Mouse (Mus musculus) testis, adult 2 months (tissue): ENCODE data around the gene Csk. TPM values are rescaled to one million over a fixed set of nuclear protein-coding genes. Genes with fewer than 3 reads are reported as not detected.

Experiments used
- H3K27ac ChIP-seq: fragments of 200-500 bp; 2 replicates; pipeline ENCODE4 v1.5.1; 2012; ENCODE audit warnings: low read depth, low read length; ENCODE audit not compliant: control insufficient read depth, insufficient read depth
- H3K27me3 ChIP-seq: fragments of 200-500 bp; 2 replicates; pipeline ENCODE4 v1.6.1; 2012; ENCODE audit warnings: mild to moderate bottlenecking, low read length, moderate library complexity; ENCODE audit not compliant: control insufficient read depth, insufficient read depth
- H3K36me3 ChIP-seq: fragments of 200-500 bp; 2 replicates; pipeline ENCODE4 v1.6.1; 2012; ENCODE audit warnings: mild to moderate bottlenecking, low read length; ENCODE audit not compliant: control insufficient read depth, insufficient read depth
- H3K4me1 ChIP-seq: fragments of 200-500 bp; 2 replicates; pipeline ENCODE4 v1.6.1; 2012; ENCODE audit warnings: low read length; ENCODE audit not compliant: control insufficient read depth, insufficient read depth
- H3K4me3 ChIP-seq: fragments of 200-500 bp; 2 replicates; pipeline ENCODE4 v1.5.1; 2012; ENCODE audit warnings: low read depth, mild to moderate bottlenecking, low read length, moderate library complexity, mixed read lengths; ENCODE audit not compliant: control insufficient read depth
- CTCF ChIP-seq: fragments of 200-500 bp; IDR thresholded peaks from 2 replicates; pipeline ENCODE4 v1.5.1; 2012; ENCODE audit warnings: low read depth, mild to moderate bottlenecking, inconsistent platforms, low read length, moderate library complexity; ENCODE audit not compliant: control insufficient read depth, insufficient read depth, insufficient replicate concordance
- POLR2A ChIP-seq: fragments of 200-500 bp; IDR thresholded peaks from 2 replicates; pipeline ENCODE4 v1.6.1; 2012; ENCODE audit warnings: low read depth, mild to moderate bottlenecking, inconsistent platforms, low read length, moderate library complexity; ENCODE audit not compliant: control insufficient read depth
- polyA plus RNA-seq: library from polyadenylated mRNA; depleted of rRNA; stranded (reverse); fragments of >200 nt; gene quantifications from 2 replicates; pipeline ENCODE4 v1.2.3, GENCODE M21; 2012

Csk gene
- polyA plus RNA-seq, 1 experiment: 13.4 TPM

DNA sequence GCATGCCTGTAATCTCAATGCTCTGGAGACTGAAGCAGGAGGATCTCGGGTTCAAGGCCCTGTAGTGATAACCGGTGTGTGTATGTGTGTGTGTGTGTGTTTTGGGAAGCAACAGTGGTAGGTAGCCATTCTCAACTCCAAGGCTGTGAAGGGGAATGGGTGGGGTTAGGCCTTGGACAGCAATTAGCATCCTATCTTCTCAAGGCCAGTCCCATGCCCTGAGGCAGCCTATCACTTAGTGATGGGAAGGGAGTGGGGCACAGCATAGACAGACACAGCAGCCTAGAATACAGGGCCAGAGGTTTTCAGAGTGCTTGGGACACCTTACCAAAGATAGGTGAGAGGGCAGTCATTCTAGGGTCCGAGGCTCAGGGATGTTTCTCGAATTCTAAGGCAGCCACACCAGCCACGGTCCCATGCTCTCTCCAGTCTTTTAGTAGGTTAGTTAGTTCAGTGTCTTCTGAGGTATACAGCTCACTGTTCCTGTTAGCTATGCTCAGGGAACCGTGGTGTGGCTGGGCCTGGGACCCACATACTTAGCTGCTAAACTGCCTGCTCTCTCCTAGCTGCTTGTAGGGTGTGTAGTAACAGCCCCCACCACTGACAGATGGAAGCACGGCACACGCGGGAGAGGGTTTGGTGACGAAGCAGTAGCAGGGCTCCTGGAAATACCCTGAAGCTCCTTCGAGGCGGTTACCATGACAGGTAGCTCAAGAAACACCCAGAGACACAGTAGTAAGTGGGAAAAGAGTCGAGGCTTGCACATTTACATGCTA is 11.5 kb downstream of the Csk start:
- H3K27ac ChIP-seq: no peak overlapping the region
- no peak for TF ChIP-seq POLR2A
- H3K36me3 ChIP-seq: no peaks in the 10 kb centered on the region
- H3K4me3 ChIP-seq: no peak overlapping the region
- peaks cover 14% of the 10 kb centered on the region for H3K4me1 ChIP-seq
- H3K27me3 ChIP-seq: no peaks in the 10 kb centered on the region

DNA sequence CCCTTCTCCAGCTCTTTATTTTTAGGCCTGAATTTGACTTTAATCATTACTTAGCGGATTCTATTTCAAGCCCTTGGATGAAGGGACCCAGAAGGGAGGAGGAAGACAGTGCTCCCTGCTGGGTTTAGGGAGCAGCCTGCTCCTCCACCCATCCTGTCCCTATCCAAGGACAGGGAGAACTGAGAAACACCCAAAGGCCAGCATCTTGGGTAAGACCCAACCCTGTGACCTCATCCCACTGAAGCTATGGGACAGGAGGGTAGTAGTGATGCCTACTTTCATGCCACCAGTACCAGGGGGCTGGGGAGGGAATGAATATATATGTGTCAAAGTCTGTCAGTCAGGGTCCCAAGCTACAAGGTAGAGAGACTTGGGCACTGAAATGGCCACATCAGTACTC is 12.4 kb downstream of the Csk start:
- H3K27ac ChIP-seq: no peak overlapping the region
- H3K4me1 ChIP-seq: peaks cover 14% of the 10 kb centered on the region
- H3K4me3 ChIP-seq: no peak overlapping the region
- no peaks in the 10 kb centered on the region for H3K36me3 ChIP-seq
- no peak for TF ChIP-seq CTCF
- no peak for TF ChIP-seq POLR2A
- H3K27me3 ChIP-seq: no peaks in the 10 kb centered on the region

DNA sequence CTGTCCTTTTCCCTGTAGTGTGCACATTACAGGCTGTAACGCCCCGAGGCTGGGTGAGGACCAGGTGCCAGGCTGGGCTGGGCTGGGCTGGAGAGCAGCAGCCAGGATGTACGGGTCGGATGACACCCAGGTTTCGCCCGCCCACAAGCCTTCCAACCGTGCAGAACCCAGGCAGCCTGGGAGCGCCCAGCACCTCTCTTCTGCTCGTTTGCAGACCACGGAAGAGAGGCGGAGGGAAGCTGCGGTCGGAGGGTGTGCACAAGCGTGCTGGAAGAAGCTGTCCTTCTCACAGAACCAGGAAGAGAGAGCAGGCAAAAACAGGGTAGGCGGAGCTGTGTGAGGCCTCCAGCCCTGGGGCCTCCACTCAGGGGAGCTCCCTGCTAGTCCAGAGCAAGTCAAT is 13.0 kb downstream of the Csk start:
- Histone ChIP-seq H3K27me3 (no peaks in the 10 kb centered on the region), H3K4me1 (peaks cover 14% of the 10 kb centered on the region), H3K27ac (0 out of 2 replicates have a peak overlapping the region, but pooled peaks have one; percentile 37), H3K36me3 (no peaks in the 10 kb centered on the region), H3K4me3 (no peak overlapping the region)
- TF ChIP-seq CTCF: no peak

DNA sequence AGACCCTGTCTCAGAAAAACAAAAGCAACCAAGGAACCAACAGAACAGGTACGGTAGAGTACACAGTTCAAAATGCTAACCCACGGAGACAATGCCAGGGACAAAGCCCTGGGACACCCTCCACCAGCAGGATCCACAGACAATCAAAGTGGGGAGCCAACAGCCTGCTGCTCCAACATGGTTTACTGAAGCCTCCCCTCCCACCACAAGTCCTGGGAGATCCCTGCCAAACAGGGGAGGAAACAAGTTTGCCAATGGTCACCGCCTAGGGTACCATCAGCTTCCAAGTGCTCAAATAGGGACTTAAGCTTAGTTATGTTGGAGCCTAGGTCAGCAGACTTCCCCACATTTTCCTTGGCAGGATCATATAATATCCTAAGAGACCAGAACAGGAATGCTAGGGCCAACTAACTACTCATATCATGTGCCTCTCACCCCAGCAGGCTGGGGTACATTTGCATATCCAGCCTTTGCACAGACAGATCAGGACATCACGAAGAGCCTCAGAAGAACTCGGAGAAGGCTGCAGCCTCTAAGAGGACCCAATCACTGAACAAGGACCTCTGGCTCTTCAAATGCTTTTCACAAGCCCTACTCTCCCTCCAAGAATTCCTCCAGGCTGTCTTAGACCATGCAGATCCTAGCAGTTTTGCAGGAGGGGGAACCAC is 13.6 kb downstream of the Csk start:
- H3K27me3 ChIP-seq: no peaks in the 10 kb centered on the region
- no peak overlapping the region for H3K4me3 ChIP-seq
- TF ChIP-seq POLR2A (no peak), CTCF (no peak)
- no peaks in the 10 kb centered on the region for H3K36me3 ChIP-seq
- peaks cover 13% of the 10 kb centered on the region for H3K4me1 ChIP-seq
- H3K27ac ChIP-seq: no peak overlapping the region

DNA sequence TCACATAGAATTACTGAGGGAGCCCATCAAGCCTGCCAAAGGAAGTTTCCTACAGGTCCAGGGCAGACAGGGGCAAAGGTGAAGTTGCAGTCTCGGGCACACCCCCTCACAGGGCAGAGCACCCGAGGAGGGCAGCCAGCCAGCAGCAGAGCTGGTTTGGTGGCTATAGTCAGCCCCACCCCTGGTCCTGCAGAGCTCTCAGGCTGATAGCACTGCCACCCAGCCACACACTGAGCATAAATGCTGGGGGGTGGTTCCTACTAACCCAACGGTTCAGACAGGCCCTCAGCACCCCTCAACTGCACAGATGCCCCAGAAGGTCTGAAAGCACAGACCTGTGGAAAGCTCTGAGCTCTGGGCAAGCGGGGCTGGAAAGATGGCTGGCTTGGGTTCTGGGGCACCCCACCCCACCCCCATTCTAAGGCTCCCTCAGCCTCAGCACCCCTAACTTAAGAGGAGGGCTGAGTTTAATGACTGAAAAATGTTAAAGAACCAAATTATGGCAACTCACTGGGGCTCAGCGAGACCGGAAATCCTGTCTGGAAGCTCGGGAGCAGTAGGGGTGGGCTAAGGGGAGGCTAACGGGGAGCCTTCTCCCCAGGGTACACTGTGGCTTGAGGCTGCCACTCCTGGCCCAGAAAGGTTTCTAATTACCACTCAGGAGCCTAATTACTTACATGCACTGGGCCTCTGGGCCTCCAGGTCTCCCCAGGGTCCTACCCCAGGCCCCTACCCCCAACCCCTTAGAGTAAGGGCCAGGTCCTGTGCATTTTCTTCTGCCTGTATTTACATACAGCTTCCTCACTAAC is 14.6 kb downstream of the Csk start:
- Histone ChIP-seq H3K27ac (no peak overlapping the region), H3K4me3 (no peak overlapping the region), H3K4me1 (peaks cover 6% of the 10 kb centered on the region), H3K27me3 (no peaks in the 10 kb centered on the region), H3K36me3 (no peaks in the 10 kb centered on the region)
- TF ChIP-seq CTCF (no peak), POLR2A (no peak)

DNA sequence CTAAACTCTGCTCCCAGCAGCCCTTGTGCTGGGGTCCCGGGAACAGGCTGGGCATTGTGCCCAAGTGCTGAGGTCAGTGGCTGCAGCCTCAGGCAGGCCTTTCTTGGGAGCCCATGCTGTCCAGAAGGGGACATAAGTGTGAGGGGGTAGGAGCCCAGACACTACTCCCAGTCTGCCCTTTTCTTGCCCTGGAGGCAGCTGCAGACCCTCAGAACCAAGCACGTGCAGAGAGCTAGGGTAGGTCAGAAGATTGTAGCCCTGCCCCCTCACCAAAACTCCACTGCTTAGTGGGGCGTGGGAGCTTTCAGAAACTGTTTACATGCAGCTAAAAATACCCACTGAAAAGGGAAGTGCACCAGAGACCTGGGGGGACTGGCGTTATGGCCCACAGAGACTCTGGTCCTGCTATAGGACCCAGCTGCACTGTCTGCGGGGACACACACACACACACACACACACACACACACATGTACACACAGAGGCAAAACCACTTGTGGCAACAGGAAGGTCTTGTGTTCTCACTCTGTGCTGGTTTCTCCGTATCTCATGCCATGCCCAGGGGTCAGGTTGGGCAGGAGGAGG is 15.6 kb downstream of the Csk start:
- Histone ChIP-seq H3K4me1 (peaks cover 4% of the 10 kb centered on the region), H3K27me3 (no peaks in the 10 kb centered on the region), H3K36me3 (no peaks in the 10 kb centered on the region), H3K27ac (0 out of 2 replicates have a peak overlapping the region, but pooled peaks have one; percentile 30), H3K4me3 (no peak overlapping the region)
- no peak for TF ChIP-seq POLR2A
- no peak for TF ChIP-seq CTCF

DNA sequence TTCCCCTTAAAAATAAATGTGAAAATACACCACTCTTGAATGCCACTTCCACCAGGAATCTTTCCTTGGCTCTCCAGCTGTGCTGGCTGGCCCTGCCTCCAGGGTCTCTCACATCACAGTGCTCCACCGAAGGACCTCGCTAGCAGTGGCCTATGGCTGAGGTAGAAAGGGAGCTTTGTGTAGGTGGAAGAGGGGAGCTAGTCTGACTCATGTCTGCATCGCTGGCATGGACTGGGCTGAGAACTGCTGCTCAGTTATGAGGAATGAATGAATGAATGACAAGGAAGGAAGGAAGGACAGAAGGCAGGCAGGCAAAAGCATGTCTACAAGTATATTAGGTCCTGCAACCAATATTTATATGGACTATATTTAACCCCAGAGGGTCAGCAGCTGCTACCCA is 16.2 kb downstream of the Csk start:
- no peak overlapping the region for H3K4me3 ChIP-seq
- peaks cover 4% of the 10 kb centered on the region for H3K4me1 ChIP-seq
- no peak overlapping the region for H3K27ac ChIP-seq
- H3K27me3 ChIP-seq: no peaks in the 10 kb centered on the region
- TF ChIP-seq POLR2A: no peak
- no peak for TF ChIP-seq CTCF
- H3K36me3 ChIP-seq: no peaks in the 10 kb centered on the region
